Mouse (Mus musculus) G1E (cell line): Measurements from ENCODE around the gene Tubg2. TPM values are rescaled to one million over a fixed set of nuclear protein-coding genes. Genes with fewer than 3 reads are reported as not detected.

Source experiments
- ATAC-seq: 2 replicates; pipeline ENCODE4 v1.8.0; 2016; ENCODE audit warnings: mild to moderate bottlenecking; ENCODE audit not compliant: insufficient number of reproducible peaks, poor library complexity, low FRiP score, severe bottlenecking; ENCODE audit errors: extremely low read depth
- DNase-seq: peaks from one replicate; pipeline ENCODE4 v3.0.0; 2012; ENCODE audit warnings: low spot score
- H3K27me3 ChIP-seq: 2 replicates; pipeline ENCODE4 v1.6.1; 2012; ENCODE audit warnings: mild to moderate bottlenecking, low read length, inconsistent platforms; ENCODE audit not compliant: insufficient read depth
- H3K36me3 ChIP-seq: replicated peaks from 2 replicates; pipeline ENCODE3; 2012; ENCODE audit warnings: mild to moderate bottlenecking, inconsistent platforms
- H3K4me1 ChIP-seq: 2 replicates; pipeline ENCODE4 v1.6.1; 2012; ENCODE audit warnings: low read depth, low read length, inconsistent platforms, mixed read lengths; ENCODE audit not compliant: insufficient read depth
- H3K4me3 ChIP-seq: 2 replicates; pipeline ENCODE4 v1.5.1; 2012; ENCODE audit warnings: low read depth, mild to moderate bottlenecking, inconsistent platforms, low read length, moderate library complexity, mixed read lengths
- H3K9me3 ChIP-seq: replicated peaks from 2 replicates; pipeline ENCODE4 v1.6.1; 2012; ENCODE audit warnings: inconsistent platforms
- CTCF ChIP-seq: IDR thresholded peaks from 2 replicates; pipeline ENCODE4 v1.5.1; 2012; ENCODE audit warnings: low read depth, low read length, inconsistent platforms, mixed read lengths
- GATA1 ChIP-seq: IDR thresholded peaks from 2 replicates; pipeline ENCODE4 v1.6.1; 2012; ENCODE audit warnings: borderline replicate concordance, low read length, inconsistent platforms, mixed read lengths
- GATA2 ChIP-seq: IDR thresholded peaks from 2 replicates; pipeline ENCODE4 v1.6.1; 2012; ENCODE audit warnings: low read depth, low read length, inconsistent platforms, borderline replicate concordance
- POLR2AphosphoS5 ChIP-seq: IDR thresholded peaks from 2 replicates; pipeline ENCODE4 v1.6.1; 2012; ENCODE audit warnings: low read depth, low read length, inconsistent platforms; ENCODE audit not compliant: insufficient replicate concordance
- TAL1 ChIP-seq: conservative IDR thresholded peaks from 2 replicates; pipeline ENCODE4 v1.6.1; 2012; ENCODE audit warnings: low read depth, low read length, inconsistent platforms, mixed read lengths
- polyA plus RNA-seq: library from polyadenylated mRNA; stranded (reverse); fragments of >175 nt; gene quantifications from 2 replicates; pipeline ENCODE4 v1.2.3, GENCODE M21; 2012
- total RNA-seq, 2 experiments: library from RNA; stranded (forward) in 1 of 2; stranded (reverse) in 1 of 2; fragments of 200-1000 nt in 1 of 2; fragments of >200 nt in 1 of 2; fragmentation: Nextera tagmentation in 1 of 2; gene quantifications; 2 replicates each; pipeline ENCODE4 v1.2.3; 2014 to 2017

Gene Tubg2
- total and polyA plus RNA-seq, 3 experiments = not detected

GRCm38 (mm10) chr11:101193076-101193475, 37.4 kb downstream of the Tubg2 start:
- H3K27me3 ChIP-seq = no peaks in the 10 kb centered on the region
- no peaks in the 10 kb centered on the region for H3K9me3 ChIP-seq
- H3K36me3 ChIP-seq = peaks cover 67% of the 10 kb centered on the region
- DNase-seq (no peak), ATAC-seq (no peak)
- peaks cover 39% of the 10 kb centered on the region for H3K4me1 ChIP-seq
- TF ChIP-seq POLR2AphosphoS5 = no peak
- no peak for TF ChIP-seq GATA2
- no peak for TF ChIP-seq CTCF
- TF ChIP-seq TAL1 = no peak
- no peak for TF ChIP-seq GATA1
- H3K4me3 ChIP-seq = no peak overlapping the region

GRCm38 (mm10) chr11:101194137-101194536, 38.4 kb downstream of the Tubg2 start:
- TF ChIP-seq TAL1 = no peak
- TF ChIP-seq POLR2AphosphoS5 = no peak
- TF ChIP-seq GATA1 = no peak
- TF ChIP-seq CTCF = no peak
- TF ChIP-seq GATA2 = no peak
- no peaks in the 10 kb centered on the region for H3K9me3 ChIP-seq
- peaks cover 75% of the 10 kb centered on the region for H3K36me3 ChIP-seq
- H3K27me3 ChIP-seq = no peaks in the 10 kb centered on the region
- H3K4me1 ChIP-seq = peaks cover 29% of the 10 kb centered on the region
- DNase-seq (no peak), ATAC-seq (no peak)
- H3K4me3 ChIP-seq = no peak overlapping the region

- no peak for DNase-seq
- Histone ChIP-seq H3K36me3 (peaks cover 80% of the 10 kb centered on the region), H3K27me3 (no peaks in the 10 kb centered on the region), H3K4me1 (peaks cover 24% of the 10 kb centered on the region), H3K9me3 (no peaks in the 10 kb centered on the region), H3K4me3 (no peak overlapping the region)
- TF ChIP-seq CTCF (no peak), GATA1 (no peak), GATA2 (no peak)
- no peak for ATAC-seq
Observed at GRCm38 (mm10) chr11:101194643-101195042, 38.9 kb downstream of the Tubg2 start.

- peaks cover 85% of the 10 kb centered on the region for H3K36me3 ChIP-seq
- TF ChIP-seq POLR2AphosphoS5 (no peak), GATA1 (no peak), TAL1 (no peak), CTCF (no peak), GATA2 (no peak)
- ATAC-seq = no peak
Observed at GRCm38 (mm10) chr11:101195101-101195500, 39.4 kb downstream of the Tubg2 start.

GRCm38 (mm10) chr11:101195571-101195970, 39.9 kb downstream of the Tubg2 start:
- ATAC-seq = no peak
- no peak for DNase-seq
- Histone ChIP-seq H3K36me3 (peaks cover 90% of the 10 kb centered on the region), H3K9me3 (no peaks in the 10 kb centered on the region), H3K27me3 (no peaks in the 10 kb centered on the region), H3K4me3 (no peak overlapping the region), H3K4me1 (peaks cover 15% of the 10 kb centered on the region)
- TF ChIP-seq TAL1 (no peak), POLR2AphosphoS5 (no peak), GATA1 (no peak), GATA2 (no peak), CTCF (no peak)

More at GRCm38 (mm10) chr11:101195101-101195500, 39.4 kb downstream of the Tubg2 start:
- no peaks in the 10 kb centered on the region for H3K27me3 ChIP-seq
- H3K4me3 ChIP-seq = no peak overlapping the region
- H3K9me3 ChIP-seq = no peaks in the 10 kb centered on the region
- peaks cover 19% of the 10 kb centered on the region for H3K4me1 ChIP-seq
- DNase-seq = no peak

- peaks cover 13% of the 10 kb centered on the region for H3K4me1 ChIP-seq
- H3K9me3 ChIP-seq = no peaks in the 10 kb centered on the region
- H3K4me3 ChIP-seq = no peak overlapping the region
- ATAC-seq = no peak
- H3K27me3 ChIP-seq = no peaks in the 10 kb centered on the region
- H3K36me3 ChIP-seq = peaks cover 94% of the 10 kb centered on the region
- TF ChIP-seq TAL1 = no peak
- no peak for TF ChIP-seq GATA1
- no peak for TF ChIP-seq GATA2
- TF ChIP-seq POLR2AphosphoS5 = no peak
- no peak for TF ChIP-seq CTCF
- DNase-seq = no peak
Observed at GRCm38 (mm10) chr11:101196175-101196574, 40.5 kb downstream of the Tubg2 start.

- DNase-seq (no peak), ATAC-seq (no peak)
- H3K4me1 ChIP-seq = peaks cover 8% of the 10 kb centered on the region; the same call in 1 of the 2 replicates
- no peak overlapping the region for H3K4me3 ChIP-seq
- peaks cover 90% of the 10 kb centered on the region for H3K36me3 ChIP-seq
- TF ChIP-seq POLR2AphosphoS5 (no peak), GATA1 (no peak), CTCF (no peak), GATA2 (no peak), TAL1 (no peak)
- H3K27me3 ChIP-seq = no peaks in the 10 kb centered on the region
- H3K9me3 ChIP-seq = no peaks in the 10 kb centered on the region
Observed at GRCm38 (mm10) chr11:101199555-101199954, 43.8 kb downstream of the Tubg2 start.
